Mouse (Mus musculus): Measurements from ENCODE around the gene Hydin.

- TF ChIP-seq CTCF (IDR thresholded peaks at IDR 0.05; ENCODE audit: low read depth, low read length) (no peak), GATA1 (IDR thresholded peaks at IDR 0.05; ENCODE audit: borderline replicate concordance, low read length) (no peak)
Observed at GRCm38 (mm10) chr8:110479401-110479800, 212.6 kb downstream of the Hydin start.
